Mouse (Mus musculus): ENCODE results near the gene Tstd1. TPM values are rescaled to one million over a fixed set of nuclear protein-coding genes. Genes with fewer than 3 reads are reported as not detected.

Tstd1 gene
- total and polyA plus RNA-seq, 3 experiments: 0.50 to 1.4 TPM; not detected in 1

- peaks cover 0 to 5% of the 10 kb centered on the region in 2 experiments; a peak in 2 of 4 replicates for H3K36me3 ChIP-seq (ENCODE audit: control insufficient read depth in 1 of 2, insufficient read depth in 2 of 2, low read length in 2 of 2)
- TF ChIP-seq NRF1 (IDR thresholded peaks at IDR 0.05; ENCODE audit: insufficient read depth, low read depth, low read length, poor library complexity, severe bottlenecking): peak; percentile 54
- no peak for TF ChIP-seq ZKSCAN1 (IDR thresholded peaks at IDR 0.05; ENCODE audit: low read depth, low read length)
- peaks cover 3 to 4% of the 10 kb centered on the region in 2 experiments; a peak in 1 of 4 replicates for H3K27me3 ChIP-seq (ENCODE audit: control insufficient read depth in 1 of 2, insufficient read depth in 2 of 2, low read length in 2 of 2)
- no peak within 1 kb of the TSS for H3K27ac ChIP-seq (ENCODE audit: control insufficient read depth, low read depth, low read length)
- no peaks in the 10 kb centered on the region for H3K79me2 ChIP-seq (ENCODE audit: control insufficient read depth, insufficient read depth, low read length, poor library complexity)
- peak within 1 kb of the TSS; percentile 23; the same call in 1 of the 2 replicates for H3K9ac ChIP-seq (ENCODE audit: control insufficient read depth, low read depth, low read length, poor library complexity, severe bottlenecking)
- DNase-seq (ENCODE audit: low read depth, low spot score): peak; percentile 46
- peak within 1 kb of the TSS; percentile 42 to 63 for H3K4me3 ChIP-seq (ENCODE audit: control insufficient read depth in 1 of 2, insufficient read depth in 1 of 2, low read depth in 2 of 2, low read length in 2 of 2)
- H3K4me1 ChIP-seq (ENCODE audit: control insufficient read depth in 1 of 2, insufficient read depth in 2 of 2, low read length in 2 of 2): peaks cover 0 to 19% of the 10 kb centered on the region in 2 experiments; a peak in 2 of 4 replicates
- H3K9me3 ChIP-seq (replicated peaks; ENCODE audit: insufficient read depth, low read length): no peaks in the 10 kb centered on the region
These were observed 18.8 kb downstream of the Tstd1 start, which contains the start of gene F11r for GRCm38 (mm10) chr1:171437264-171438013. Gene F11r, plus strand, starts transcription at chr1:171437535.

GRCm38 (mm10) chr1:171438014-171438670, 19.5 kb downstream of the Tstd1 start:
- Histone ChIP-seq H3K27me3 (ENCODE audit: control insufficient read depth in 1 of 2, insufficient read depth in 2 of 2, low read length in 2 of 2) (peaks cover 3 to 4% of the 10 kb centered on the region in 2 experiments; a peak in 1 of 4 replicates), H3K4me1 (ENCODE audit: control insufficient read depth in 1 of 2, insufficient read depth in 2 of 2, low read length in 2 of 2) (peaks cover 0 to 19% of the 10 kb centered on the region in 2 experiments; a peak in 2 of 4 replicates), H3K27ac (ENCODE audit: control insufficient read depth, low read depth, low read length) (no peak overlapping the region), H3K9ac (ENCODE audit: control insufficient read depth, low read depth, low read length, poor library complexity, severe bottlenecking) (peak overlapping the region; percentile 23; the same call in 1 of the 2 replicates), H3K4me3 (ENCODE audit: control insufficient read depth in 1 of 2, insufficient read depth in 1 of 2, low read depth in 2 of 2, low read length in 2 of 2) (peak overlapping the region; percentile 42 to 63), H3K36me3 (ENCODE audit: control insufficient read depth in 1 of 2, insufficient read depth in 2 of 2, low read length in 2 of 2) (peaks cover 0 to 5% of the 10 kb centered on the region in 2 experiments; a peak in 2 of 4 replicates), H3K79me2 (ENCODE audit: control insufficient read depth, insufficient read depth, low read length, poor library complexity) (no peaks in the 10 kb centered on the region), H3K9me3 (replicated peaks; ENCODE audit: insufficient read depth, low read length) (no peaks in the 10 kb centered on the region)
- DNase-seq (ENCODE audit: low read depth, low spot score): no peak
- TF ChIP-seq UBTF (IDR thresholded peaks at IDR 0.05; ENCODE audit: borderline replicate concordance, insufficient read depth, low read depth, low read length) (no peak), NRF1 (IDR thresholded peaks at IDR 0.05; ENCODE audit: insufficient read depth, low read depth, low read length, poor library complexity, severe bottlenecking) (no peak), CHD2 (IDR thresholded peaks at IDR 0.05; ENCODE audit: low read length) (no peak), ELF1 (IDR thresholded peaks at IDR 0.05; ENCODE audit: low read depth, low read length) (no peak), BHLHE40 (IDR thresholded peaks at IDR 0.05; ENCODE audit: borderline replicate concordance, low read depth, low read length) (no peak), CHD1 (IDR thresholded peaks at IDR 0.05; ENCODE audit: low read depth, low read length) (no peak), GATA1 (IDR thresholded peaks at IDR 0.05; ENCODE audit: low read depth, low read length) (no peak), KAT2A (conservative IDR thresholded peaks at IDR 0.05; ENCODE audit: low read depth, low read length) (no peak), TCF12 (IDR thresholded peaks at IDR 0.05; ENCODE audit: low read depth, low read length) (no peak), HCFC1 (IDR thresholded peaks at IDR 0.05; ENCODE audit: low read depth, low read length) (no peak), POLR2A (IDR thresholded peaks at IDR 0.05; ENCODE audit: control insufficient read depth in 1 of 2, insufficient read depth in 1 of 2, low read depth in 1 of 2, low read length in 2 of 2, poor library complexity in 1 of 2) (no peak), RCOR1 (IDR thresholded peaks at IDR 0.05; ENCODE audit: low read depth, low read length) (no peak), MAFK (IDR thresholded peaks at IDR 0.05; ENCODE audit: borderline replicate concordance, low read depth, low read length) (no peak)
